Mouse (Mus musculus): ENCODE measurements at regions not wholly inside any gene's neighbourhood (a gene's known extent, or its start where the extent isn't known, plus 50 kb on each side); places are given as distances from the start of the nearest gene placed in this dataset.

DNA sequence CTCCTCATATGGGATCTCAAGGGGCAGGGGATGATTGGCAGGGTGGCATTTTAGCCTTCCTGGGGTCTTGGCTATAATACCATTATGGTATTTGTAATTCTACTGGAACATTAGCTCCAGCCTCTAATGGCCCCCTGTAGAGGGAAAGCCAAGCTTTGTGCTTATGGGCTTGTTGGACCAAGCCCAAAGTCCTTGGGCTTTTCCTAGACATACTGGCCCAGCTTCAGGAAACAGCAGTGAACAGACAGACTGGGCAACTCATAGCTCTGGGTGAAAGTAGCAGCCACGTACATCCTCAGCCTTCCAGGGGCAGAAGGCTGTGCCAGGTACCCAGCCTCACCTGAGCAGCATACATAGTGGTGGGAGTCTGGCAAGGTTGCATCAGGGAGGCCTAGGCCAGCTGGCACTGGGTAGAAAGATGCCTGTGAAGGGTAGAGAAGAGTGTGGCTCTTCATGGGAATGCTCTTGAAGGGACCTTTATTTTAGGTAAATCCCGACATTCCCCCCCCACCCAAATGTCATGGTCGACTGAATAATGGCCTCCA, 108.1 kb upstream of the Neo1 start:
- Histone ChIP-seq H3K9me3 (replicated peaks; ENCODE audit: insufficient read depth, low read length) (no peaks in the 10 kb centered on the region), H3K79me2 (ENCODE audit: control insufficient read depth, insufficient read depth, low read length, poor library complexity) (no peaks in the 10 kb centered on the region), H3K4me1 (ENCODE audit: control insufficient read depth in 1 of 2, insufficient read depth in 2 of 2, low read length in 2 of 2) (no peaks in the 10 kb centered on the region), H3K9ac (ENCODE audit: control insufficient read depth, low read depth, low read length, poor library complexity, severe bottlenecking) (no peak overlapping the region), H3K4me3 (ENCODE audit: control insufficient read depth in 1 of 2, insufficient read depth in 1 of 2, low read depth in 2 of 2, low read length in 2 of 2) (no peak overlapping the region), H3K27me3 (ENCODE audit: control insufficient read depth in 1 of 2, insufficient read depth in 2 of 2, low read length in 2 of 2) (peaks cover under 1 to 8% of the 10 kb centered on the region in 2 experiments; a peak in 2 of 4 replicates), H3K36me3 (ENCODE audit: control insufficient read depth in 1 of 2, insufficient read depth in 2 of 2, low read length in 2 of 2) (no peaks in the 10 kb centered on the region), H3K27ac (ENCODE audit: control insufficient read depth, low read depth, low read length) (no peak overlapping the region)
- no peak for DNase-seq (ENCODE audit: low read depth, low spot score)
- TF ChIP-seq TCF12 (IDR thresholded peaks at IDR 0.05; ENCODE audit: low read depth, low read length) (no peak), MEF2A (IDR thresholded peaks at IDR 0.05; ENCODE audit: extremely low read depth, insufficient replicate concordance, low read depth, low read length, poor library complexity, severe bottlenecking) (no peak), SIN3A (IDR thresholded peaks at IDR 0.05; ENCODE audit: low read length) (no peak), GABPA (IDR thresholded peaks at IDR 0.05; ENCODE audit: low read depth, low read length) (no peak), RCOR1 (IDR thresholded peaks at IDR 0.05; ENCODE audit: low read depth, low read length) (no peak), USF1 (IDR thresholded peaks at IDR 0.05; ENCODE audit: low read depth, low read length) (no peak), TBP (IDR thresholded peaks at IDR 0.05; ENCODE audit: low read depth, low read length) (no peak), ZNF384 (IDR thresholded peaks at IDR 0.05; ENCODE audit: low read depth, low read length) (no peak), TAL1 (IDR thresholded peaks at IDR 0.05; ENCODE audit: low read length) (no peak), JUND (IDR thresholded peaks at IDR 0.05; ENCODE audit: low read depth, low read length) (no peak), HCFC1 (IDR thresholded peaks at IDR 0.05; ENCODE audit: low read depth, low read length) (no peak)

DNA sequence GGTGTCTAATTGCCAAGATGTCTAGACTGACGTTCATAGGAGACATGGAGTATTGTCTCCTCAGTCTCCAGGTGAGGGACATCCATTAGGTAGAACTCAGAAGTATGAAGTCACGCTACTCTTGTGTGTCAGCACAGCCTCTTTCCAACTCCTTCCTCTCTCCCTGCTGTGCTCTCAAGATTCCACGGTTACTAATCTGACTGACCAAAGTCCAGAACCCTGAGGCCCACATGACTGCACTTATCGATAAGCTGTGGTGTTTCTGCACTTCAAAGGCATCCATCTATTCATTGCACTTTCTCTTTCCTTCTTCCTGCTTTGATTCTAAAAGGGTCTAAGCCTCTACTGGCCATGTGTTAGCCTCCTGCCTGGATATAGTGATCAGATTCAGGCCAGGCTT, 107.4 kb upstream of the Neo1 start:
- Histone ChIP-seq H3K27ac (ENCODE audit: control insufficient read depth, low read depth, low read length) (no peak overlapping the region), H3K9ac (ENCODE audit: control insufficient read depth, low read depth, low read length, poor library complexity, severe bottlenecking) (no peak overlapping the region), H3K4me1 (ENCODE audit: control insufficient read depth in 1 of 2, insufficient read depth in 2 of 2, low read length in 2 of 2) (no peaks in the 10 kb centered on the region), H3K36me3 (ENCODE audit: control insufficient read depth in 1 of 2, insufficient read depth in 2 of 2, low read length in 2 of 2) (no peaks in the 10 kb centered on the region), H3K4me3 (ENCODE audit: control insufficient read depth in 1 of 2, insufficient read depth in 1 of 2, low read depth in 2 of 2, low read length in 2 of 2) (no peak overlapping the region), H3K27me3 (ENCODE audit: control insufficient read depth in 1 of 2, insufficient read depth in 2 of 2, low read length in 2 of 2) (peaks cover 5 to 10% of the 10 kb centered on the region in 2 experiments), H3K9me3 (replicated peaks; ENCODE audit: insufficient read depth, low read length) (no peaks in the 10 kb centered on the region), H3K79me2 (ENCODE audit: control insufficient read depth, insufficient read depth, low read length, poor library complexity) (no peaks in the 10 kb centered on the region)
- TF ChIP-seq MAFK (IDR thresholded peaks at IDR 0.05; ENCODE audit: borderline replicate concordance, low read depth, low read length) (no peak), BHLHE40 (IDR thresholded peaks at IDR 0.05; ENCODE audit: borderline replicate concordance, low read depth, low read length) (no peak), NELFE (IDR thresholded peaks at IDR 0.05; ENCODE audit: low read depth, low read length) (no peak), TAL1 (IDR thresholded peaks at IDR 0.05; ENCODE audit: low read length) (no peak), TCF12 (IDR thresholded peaks at IDR 0.05; ENCODE audit: low read depth, low read length) (no peak), RAD21 (IDR thresholded peaks at IDR 0.05; ENCODE audit: low read depth, low read length) (no peak), TBP (IDR thresholded peaks at IDR 0.05; ENCODE audit: low read depth, low read length) (no peak), EP300 (IDR thresholded peaks at IDR 0.05; ENCODE audit: low read depth in 1 of 2, low read length in 2 of 2) (no peak), MEF2A (IDR thresholded peaks at IDR 0.05; ENCODE audit: extremely low read depth, insufficient replicate concordance, low read depth, low read length, poor library complexity, severe bottlenecking) (no peak), ELF1 (IDR thresholded peaks at IDR 0.05; ENCODE audit: low read depth, low read length) (no peak), POLR2AphosphoS5 (IDR thresholded peaks at IDR 0.05; ENCODE audit: borderline replicate concordance, low read depth, low read length) (no peak), ZMIZ1 (IDR thresholded peaks at IDR 0.05; ENCODE audit: low read depth, low read length) (no peak)
- DNase-seq (ENCODE audit: low read depth, low spot score), result no peak

Data from MEL (cell line).